Mouse (Mus musculus) ES-Bruce4 (cell line): ENCODE measurements around the gene Ddx55. TPM values are rescaled to one million over a fixed set of nuclear protein-coding genes. Genes with fewer than 3 reads are reported as not detected.

Source experiments
- H3K27ac ChIP-seq: 2 replicates; pipeline ENCODE4 v1.5.1; 2012; ENCODE audit warnings: low read length, inconsistent platforms; ENCODE audit not compliant: insufficient read depth
- H3K27me3 ChIP-seq: 2 replicates; pipeline ENCODE4 v1.6.1; 2012; ENCODE audit warnings: mild to moderate bottlenecking, low read length, inconsistent platforms; ENCODE audit not compliant: control insufficient read depth, poor library complexity, insufficient read depth, severe bottlenecking
- H3K36me3 ChIP-seq: 2 replicates; pipeline ENCODE4 v1.6.1; 2012; ENCODE audit warnings: inconsistent platforms, mild to moderate bottlenecking, low read length, moderate library complexity; ENCODE audit not compliant: control insufficient read depth, poor library complexity, insufficient read depth, severe bottlenecking
- H3K4me1 ChIP-seq: one replicate; pipeline ENCODE4 v1.8.1; 2011; ENCODE audit warnings: low read length; ENCODE audit not compliant: control insufficient read depth, insufficient read depth
- H3K4me3 ChIP-seq: 2 replicates; pipeline ENCODE4 v1.5.1; 2011; ENCODE audit warnings: low read depth, mild to moderate bottlenecking, low read length
- H3K9ac ChIP-seq: 2 replicates; pipeline ENCODE4 v1.6.1; 2012; ENCODE audit warnings: low read depth, mild to moderate bottlenecking, inconsistent platforms; ENCODE audit not compliant: poor library complexity, severe bottlenecking
- H3K9me3 ChIP-seq: replicated peaks from 2 replicates; pipeline ENCODE4 v1.6.1; 2012; ENCODE audit warnings: mild to moderate bottlenecking, low read length, inconsistent platforms; ENCODE audit not compliant: control insufficient read depth, poor library complexity, insufficient read depth, severe bottlenecking
- CTCF ChIP-seq: IDR thresholded peaks from one replicate; pipeline ENCODE4 v1.8.1; 2011; ENCODE audit warnings: low read depth, low read length
- EP300 ChIP-seq: IDR thresholded peaks from 2 replicates; pipeline ENCODE4 v1.6.1; 2011; ENCODE audit warnings: low read depth, low read length; ENCODE audit not compliant: insufficient read depth
- POLR2A ChIP-seq: IDR thresholded peaks from one replicate; pipeline ENCODE4 v1.8.1; 2011; ENCODE audit warnings: low read length; ENCODE audit not compliant: insufficient read depth
- polyA plus RNA-seq: library from polyadenylated mRNA; stranded (reverse); fragments of >200 nt; gene quantifications from 2 replicates; pipeline ENCODE4 v1.2.4, GENCODE M21; 2011; ENCODE audit warnings: low read depth; ENCODE audit not compliant: missing spikeins, insufficient read depth, insufficient read length

Ddx55 gene
- polyA plus RNA-seq = 13.2 and 13.7 TPM in 2 replicates

GRCm38 (mm10) chr5:124552558-124553307 is at the start of gene Ddx55:
Ddx55 (plus strand) TSS chr5:124552864.
- TF ChIP-seq CTCF (peak; percentile 21), EP300 (no peak; the same call in 1 of the 2 replicates), POLR2A (peak; percentile 10)
- peak within 1 kb of the TSS; percentile 41 for H3K9ac ChIP-seq
- no peaks in the 10 kb centered on the region for H3K27me3 ChIP-seq
- peak within 1 kb of the TSS; percentile 42; the same call in 1 of the 2 replicates for H3K27ac ChIP-seq
- peaks cover 21% of the 10 kb centered on the region for H3K36me3 ChIP-seq
- no peaks in the 10 kb centered on the region for H3K9me3 ChIP-seq
- peak within 1 kb of the TSS; percentile 77 for H3K4me3 ChIP-seq
- no peaks in the 10 kb centered on the region for H3K4me1 ChIP-seq

- Histone ChIP-seq H3K4me1 (peaks cover 3% of the 10 kb centered on the region), H3K27ac (peak overlapping the region; percentile 30; the same call in 1 of the 2 replicates), H3K9ac (0 out of 2 replicates have a peak overlapping the region, but pooled peaks have one; percentile 8), H3K36me3 (no peaks in the 10 kb centered on the region), H3K4me3 (no peak overlapping the region), H3K27me3 (no peaks in the 10 kb centered on the region), H3K9me3 (no peaks in the 10 kb centered on the region)
- TF ChIP-seq CTCF = no peak
- no peak for TF ChIP-seq EP300
- no peak for TF ChIP-seq POLR2A
These were observed 48.9 kb upstream of the Ddx55 start for GRCm38 (mm10) chr5:124503742-124504141.

- TF ChIP-seq CTCF = no peak
- Histone ChIP-seq H3K27ac (no peak overlapping the region), H3K9ac (no peak overlapping the region), H3K4me1 (peaks cover 3% of the 10 kb centered on the region), H3K27me3 (no peaks in the 10 kb centered on the region), H3K4me3 (no peak overlapping the region), H3K9me3 (no peaks in the 10 kb centered on the region), H3K36me3 (no peaks in the 10 kb centered on the region)
These were observed 47.4 kb upstream of the Ddx55 start for GRCm38 (mm10) chr5:124505235-124505634.

- no peaks in the 10 kb centered on the region for H3K36me3 ChIP-seq
- TF ChIP-seq CTCF (no peak), EP300 (no peak), POLR2A (no peak)
- no peaks in the 10 kb centered on the region for H3K9me3 ChIP-seq
- H3K27ac ChIP-seq = no peak overlapping the region
- H3K27me3 ChIP-seq = no peaks in the 10 kb centered on the region
- H3K9ac ChIP-seq = no peak overlapping the region
- no peak overlapping the region for H3K4me3 ChIP-seq
- peaks cover 1% of the 10 kb centered on the region for H3K4me1 ChIP-seq
These were observed 45.8 kb upstream of the Ddx55 start for GRCm38 (mm10) chr5:124506731-124507359.

- H3K9me3 ChIP-seq = no peaks in the 10 kb centered on the region
- TF ChIP-seq POLR2A = no peak
- no peak for TF ChIP-seq EP300
- no peak for TF ChIP-seq CTCF
- H3K4me3 ChIP-seq = no peak overlapping the region
- no peaks in the 10 kb centered on the region for H3K36me3 ChIP-seq
- H3K9ac ChIP-seq = no peak overlapping the region
- no peak overlapping the region for H3K27ac ChIP-seq
- peaks cover 1% of the 10 kb centered on the region for H3K4me1 ChIP-seq
- H3K27me3 ChIP-seq = no peaks in the 10 kb centered on the region
These were observed 43.5 kb upstream of the Ddx55 start for GRCm38 (mm10) chr5:124509200-124509599.

GRCm38 (mm10) chr5:124509742-124510237 is 42.9 kb upstream of the Ddx55 start:
- no peaks in the 10 kb centered on the region for H3K27me3 ChIP-seq
- peaks cover 1% of the 10 kb centered on the region for H3K4me1 ChIP-seq
- no peaks in the 10 kb centered on the region for H3K36me3 ChIP-seq
- TF ChIP-seq POLR2A = no peak
- no peak for TF ChIP-seq EP300
- no peak for TF ChIP-seq CTCF
- no peak overlapping the region for H3K27ac ChIP-seq
- H3K4me3 ChIP-seq = no peak overlapping the region
- H3K9me3 ChIP-seq = no peaks in the 10 kb centered on the region
- H3K9ac ChIP-seq = no peak overlapping the region
